Mouse (Mus musculus) kidney, postnatal 14 days (tissue): ENCODE measurements around the gene Nabp1.
A peak's percentile ranks its signal among the peaks of the same experiment; 100 is the strongest.
"Not testable (repeated sequence)": the region's sequence is repeated elsewhere in the genome, so short reads cannot be mapped to it uniquely, and the experiment has no call there.

ENCODE experiments used
- DNase-seq: peaks from one replicate; pipeline ENCODE4 v3.0.0; 2022; ENCODE audit warnings: mixed read lengths

Nabp1 gene

GRCm38 (mm10) chr1:51480386-51480785 lies 2.2 kb upstream of the Nabp1 start:
- DNase-seq, result no peak

GRCm38 (mm10) chr1:51479691-51480090 lies 1.5 kb upstream of the Nabp1 start:
- DNase-seq, result no peak

- no peak for DNase-seq
Measured at GRCm38 (mm10) chr1:51479027-51479329, 753 bp upstream of the Nabp1 start.

GRCm38 (mm10) chr1:51477656-51478081 lies 556 bp downstream of the Nabp1 start:
- DNase-seq, result peak; percentile 60

GRCm38 (mm10) chr1:51476405-51476804 lies 1.8 kb downstream of the Nabp1 start:
- no peak for DNase-seq

GRCm38 (mm10) chr1:51468077-51468476 lies 10.1 kb downstream of the Nabp1 start:
- peak; percentile 27 for DNase-seq

- DNase-seq, result no peak
Measured at GRCm38 (mm10) chr1:51467181-51467580, 11.0 kb downstream of the Nabp1 start.

- DNase-seq, result peak; percentile 49
Measured at GRCm38 (mm10) chr1:51466385-51466784, 11.8 kb downstream of the Nabp1 start.

- DNase-seq, result peak; percentile 14
Measured at GRCm38 (mm10) chr1:51465285-51465684, 12.9 kb downstream of the Nabp1 start.

- no peak for DNase-seq
Measured at GRCm38 (mm10) chr1:51463038-51463437, 15.2 kb downstream of the Nabp1 start.

GRCm38 (mm10) chr1:51458731-51459450 lies 19.3 kb downstream of the Nabp1 start:
- DNase-seq, result peak; percentile 40

GRCm38 (mm10) chr1:51458089-51458488 lies 20.1 kb downstream of the Nabp1 start:
- DNase-seq, result no peak

GRCm38 (mm10) chr1:51457249-51457648 lies 21.0 kb downstream of the Nabp1 start:
- DNase-seq, result no peak

- no peak for DNase-seq
Measured at GRCm38 (mm10) chr1:51448789-51449188, 29.4 kb downstream of the Nabp1 start.

GRCm38 (mm10) chr1:51445854-51446460 lies 32.3 kb downstream of the Nabp1 start:
- DNase-seq, result peak; percentile 41

- no peak for DNase-seq
Measured at GRCm38 (mm10) chr1:51445161-51445853, 32.9 kb downstream of the Nabp1 start.

GRCm38 (mm10) chr1:51429775-51430174 lies 48.5 kb downstream of the Nabp1 start:
- no peak for DNase-seq

- DNase-seq, result no peak
Measured at GRCm38 (mm10) chr1:51426298-51426697, 51.9 kb downstream of the Nabp1 start.

GRCm38 (mm10) chr1:51421029-51421428 lies 57.2 kb downstream of the Nabp1 start:
- DNase-seq, result not testable (repeated sequence)

- DNase-seq, result no peak
Measured at GRCm38 (mm10) chr1:51418753-51419152, 59.5 kb downstream of the Nabp1 start.
